Mouse (Mus musculus): ENCODE data around the gene Mgarp.
"Not testable (repeated sequence)": the region's sequence is repeated elsewhere in the genome, so short reads cannot be mapped to it uniquely, and the experiment has no call there.

The Mgarp gene

DNA sequence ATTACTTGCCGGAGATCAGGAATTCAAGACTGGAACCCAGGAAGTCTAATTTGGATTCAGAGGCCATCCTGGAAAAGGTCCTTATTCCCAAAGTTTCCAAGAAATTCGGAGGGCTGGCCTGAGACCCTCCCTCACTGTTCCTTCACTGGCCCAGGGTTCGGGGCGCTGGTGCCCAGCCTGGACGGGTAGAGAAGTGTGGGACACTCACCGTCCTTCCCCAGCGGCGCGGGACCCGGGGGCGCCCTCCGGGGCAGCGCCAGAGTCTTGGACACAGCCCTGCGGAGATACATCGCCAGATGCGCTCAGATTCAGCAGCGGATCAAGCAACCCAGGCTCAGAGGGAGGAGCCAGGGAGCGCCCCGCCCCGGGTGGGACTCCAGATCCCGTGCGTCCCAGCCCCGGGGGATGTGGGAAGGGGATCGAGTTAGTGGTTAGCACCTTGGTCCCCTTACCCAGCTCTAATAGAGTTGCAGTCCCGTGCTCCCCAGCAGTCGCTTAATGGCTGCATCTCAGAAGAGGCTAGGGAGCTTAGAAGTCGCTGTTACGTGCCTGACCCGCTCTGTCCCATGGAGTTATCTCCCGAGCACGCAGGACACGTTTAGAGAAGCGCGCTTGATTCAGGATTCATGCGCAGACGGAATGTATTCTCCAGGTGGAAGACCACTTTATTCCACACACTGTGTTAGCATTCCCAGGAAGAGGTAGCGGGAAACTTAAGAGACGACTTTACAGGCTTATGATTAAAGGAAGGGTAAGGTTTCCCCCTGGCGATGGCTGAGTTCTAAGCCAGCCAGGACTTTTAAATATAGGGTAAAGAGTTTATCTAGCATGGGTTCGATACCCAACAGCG is at the start of gene Mgarp:
TSS of gene Mgarp (minus strand) at position 520 of the 850 bp plus-strand sequence.
- DNase-seq (ENCODE audit: low spot score in 2 of 2) = peak in 1 of 2 experiments; percentile 17

DNA sequence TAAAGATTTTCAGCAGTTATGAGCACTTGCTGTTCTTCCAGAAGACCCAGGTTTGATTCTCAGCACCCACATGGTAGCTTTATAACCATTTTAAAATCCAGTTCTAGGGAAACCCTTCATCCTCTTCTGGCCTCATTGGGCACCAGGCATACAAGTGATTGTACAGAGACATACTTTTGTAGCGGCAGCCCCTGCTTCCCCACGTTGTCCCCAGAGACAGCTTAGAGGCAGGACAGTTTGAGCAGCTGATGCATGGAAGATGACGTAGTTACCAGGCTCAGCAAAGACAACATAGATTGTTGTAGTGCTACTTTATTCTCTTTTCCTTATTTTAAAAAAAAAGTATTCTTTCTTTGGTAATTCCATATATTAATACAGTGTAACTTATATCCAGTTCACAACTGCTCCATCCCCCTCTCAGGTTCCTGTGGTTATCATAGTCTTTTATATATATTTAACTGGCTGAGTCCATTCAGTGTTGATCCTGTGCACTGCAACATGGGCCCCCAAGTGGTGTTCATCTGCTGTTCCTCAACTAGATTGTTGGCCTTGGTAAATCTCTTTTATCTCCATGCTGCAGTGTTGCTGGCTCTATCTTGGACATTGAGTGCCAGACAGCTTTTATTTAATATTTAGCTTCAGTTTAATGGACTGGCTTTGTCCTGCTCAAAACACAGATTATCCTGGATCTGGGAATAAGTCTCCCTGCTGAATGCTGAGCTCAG is 38.5 kb upstream of the Mgarp start:
- DNase-seq (ENCODE audit: low spot score in 2 of 2) = no peak

DNA sequence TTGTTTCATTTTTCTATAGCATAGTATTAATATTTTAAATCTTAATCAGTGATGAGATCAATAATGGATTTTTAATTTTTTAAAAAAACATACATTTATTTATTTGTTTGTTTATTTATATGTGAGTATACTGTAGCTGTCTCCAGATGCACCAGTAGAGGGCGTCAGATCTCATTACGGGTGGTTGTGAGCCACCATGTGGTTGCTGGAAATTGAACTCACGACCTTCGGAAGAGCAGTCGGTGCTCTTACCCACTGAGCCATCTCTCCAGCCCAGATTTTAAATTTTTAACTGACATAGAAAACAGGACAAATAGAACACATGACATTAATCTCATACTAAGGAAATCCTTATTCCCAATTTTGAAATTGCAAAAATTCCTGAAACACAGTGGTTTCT is 37.8 kb upstream of the Mgarp start:
- not testable (repeated sequence) for DNase-seq (ENCODE audit: low spot score in 2 of 2)

DNA sequence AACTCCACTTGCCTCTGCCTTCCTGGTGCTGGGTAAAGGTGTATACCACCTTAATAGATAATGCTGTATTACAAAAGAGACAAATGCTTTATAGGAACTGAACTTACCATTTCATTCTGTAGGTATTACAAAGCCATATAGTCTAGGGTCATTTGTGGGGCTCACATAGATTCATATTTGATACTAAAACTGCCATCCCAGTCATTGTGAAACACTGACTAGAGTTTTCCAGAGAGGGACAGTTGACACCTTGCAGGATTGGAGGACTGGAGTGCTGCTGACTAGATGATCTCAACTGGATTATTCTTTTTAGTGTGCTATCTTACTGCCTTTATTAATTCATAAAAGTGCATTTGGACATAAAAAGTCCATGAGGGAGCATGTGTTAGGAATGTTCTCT is 28.9 kb upstream of the Mgarp start:
- no peak for DNase-seq (ENCODE audit: low spot score in 2 of 2)

DNA sequence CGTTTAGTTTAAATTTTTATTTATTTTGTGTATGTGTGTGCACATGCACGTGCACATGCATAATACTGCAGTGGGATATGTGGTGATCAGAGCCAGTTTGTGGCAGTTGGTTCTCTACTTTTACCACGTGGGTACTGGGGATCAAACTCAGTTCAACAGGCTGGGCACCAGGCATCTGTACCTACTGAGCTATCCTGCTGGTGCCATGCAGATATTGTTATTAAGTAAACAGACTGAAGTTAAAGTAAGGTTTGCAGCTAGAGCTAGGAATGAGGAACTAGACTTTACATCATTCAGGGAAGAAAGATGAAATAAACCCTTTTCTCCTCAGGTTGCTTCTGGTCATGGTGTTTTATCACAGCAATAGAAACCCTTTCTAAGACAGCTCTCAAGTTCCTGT is 25.4 kb upstream of the Mgarp start:
- DNase-seq (ENCODE audit: low spot score in 2 of 2) = no peak

DNA sequence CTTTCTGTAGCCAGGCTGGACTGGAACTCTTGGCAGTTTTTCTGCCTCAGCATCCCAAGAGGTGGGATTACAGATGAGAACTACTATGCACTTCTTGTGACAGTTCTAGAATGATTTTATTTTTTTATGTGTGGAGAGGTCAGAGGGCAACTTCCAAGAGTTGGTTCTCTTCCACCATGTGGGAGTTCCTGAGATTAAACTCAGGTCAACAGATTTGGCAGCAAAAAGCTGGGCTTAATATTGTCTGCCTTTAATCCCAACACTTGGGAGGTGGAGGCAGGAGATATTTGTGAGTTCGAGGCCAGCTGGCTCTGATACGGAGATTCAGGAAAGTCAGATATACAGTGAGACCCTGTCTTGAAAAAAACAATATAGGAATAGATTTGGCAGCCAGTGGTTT is 21.4 kb upstream of the Mgarp start:
- no peak for DNase-seq (ENCODE audit: low spot score in 2 of 2)

DNA sequence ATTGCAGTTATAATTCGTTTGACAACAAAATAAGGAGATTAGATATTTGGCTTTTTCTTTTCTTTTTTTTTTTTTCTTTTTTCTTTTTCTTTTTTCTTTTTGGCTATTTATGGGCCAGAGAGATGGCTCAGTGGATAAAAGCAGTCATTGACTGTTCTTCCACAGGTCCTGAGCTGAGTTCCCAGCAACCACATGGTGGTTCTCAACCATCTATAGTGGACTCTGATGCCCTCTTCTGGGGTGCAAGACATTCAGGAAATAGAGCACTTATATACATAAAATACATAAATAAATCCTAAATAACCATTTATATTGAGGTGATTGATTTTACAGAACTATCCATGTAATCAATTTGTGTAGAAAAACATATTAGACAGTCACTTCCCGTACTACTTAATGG is 20.9 kb upstream of the Mgarp start:
- DNase-seq (ENCODE audit: low spot score in 2 of 2) = no peak

DNA sequence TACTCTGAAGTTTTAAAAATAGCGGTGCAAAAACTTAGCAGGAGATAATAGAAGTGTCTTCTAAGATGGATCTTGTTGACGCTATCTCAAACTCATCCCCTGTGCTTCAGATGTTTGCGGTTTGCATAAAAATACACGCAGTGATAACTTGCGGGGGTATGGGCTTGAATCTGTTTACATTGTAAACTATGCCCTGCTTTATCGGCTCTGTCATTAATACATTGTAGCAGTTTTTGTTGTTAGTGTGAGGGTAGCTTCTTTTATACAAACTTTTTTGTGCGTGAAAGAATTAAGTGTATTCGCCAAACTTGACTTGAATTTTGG is 20.6 kb upstream of the Mgarp start:
- DNase-seq (ENCODE audit: low spot score in 2 of 2) = no peak

DNA sequence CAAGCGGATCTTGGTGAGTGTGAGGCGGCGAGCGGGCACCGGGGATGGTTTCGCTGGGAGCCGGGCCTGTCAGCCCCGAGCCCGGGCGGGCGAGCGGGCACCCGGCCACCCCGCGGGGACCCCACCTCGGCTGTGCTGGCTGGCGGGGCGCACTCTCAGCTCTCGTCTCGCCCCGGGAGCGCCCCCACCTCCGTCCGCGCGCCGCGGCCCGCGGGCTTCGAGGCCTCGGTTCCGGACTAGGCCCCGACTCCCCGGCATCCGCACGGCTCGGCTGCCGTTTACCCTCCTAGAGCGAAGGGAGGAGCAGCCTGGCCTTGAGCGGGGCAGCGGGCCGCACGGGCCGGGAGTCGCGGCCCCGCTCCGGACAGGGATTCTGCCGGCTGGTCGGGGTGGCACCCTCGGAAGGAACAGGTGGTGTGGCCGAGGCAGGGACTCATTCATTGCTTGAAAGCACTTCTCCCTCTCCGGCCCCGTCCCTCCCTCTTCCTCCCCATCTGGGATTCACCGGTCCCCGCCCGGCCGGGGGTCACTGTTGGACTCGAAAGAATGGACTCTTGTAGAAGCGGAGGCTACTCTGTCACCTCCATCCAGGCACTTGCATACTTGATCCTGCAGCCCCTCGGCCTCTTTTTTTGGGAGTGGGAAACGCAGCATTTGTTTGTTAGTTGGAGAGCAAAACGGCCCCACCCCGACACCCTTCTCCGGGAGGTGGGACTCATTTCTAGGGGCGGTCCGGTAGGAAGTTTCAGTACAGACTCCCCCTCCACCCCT is 20.0 kb upstream of the Mgarp start:
- peak; percentile 21 to 34 for DNase-seq (ENCODE audit: low spot score in 2 of 2)

DNA sequence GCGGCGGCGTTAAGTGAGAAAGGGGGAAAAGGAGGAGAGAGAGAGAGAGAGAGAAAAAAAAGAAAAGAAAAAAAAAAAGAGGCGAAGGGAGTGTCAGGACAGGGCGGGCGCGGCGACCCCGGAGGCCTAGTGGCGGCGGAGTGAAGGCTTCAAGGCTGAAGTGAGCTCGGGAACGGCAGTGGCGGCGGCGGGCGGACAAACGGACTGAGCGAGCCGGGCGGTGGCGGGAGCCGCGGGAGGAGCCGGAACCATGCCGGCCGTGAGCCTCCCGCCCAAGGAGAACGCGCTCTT is 19.5 kb upstream of the Mgarp start:
- no peak for DNase-seq (ENCODE audit: low spot score in 2 of 2)

DNA sequence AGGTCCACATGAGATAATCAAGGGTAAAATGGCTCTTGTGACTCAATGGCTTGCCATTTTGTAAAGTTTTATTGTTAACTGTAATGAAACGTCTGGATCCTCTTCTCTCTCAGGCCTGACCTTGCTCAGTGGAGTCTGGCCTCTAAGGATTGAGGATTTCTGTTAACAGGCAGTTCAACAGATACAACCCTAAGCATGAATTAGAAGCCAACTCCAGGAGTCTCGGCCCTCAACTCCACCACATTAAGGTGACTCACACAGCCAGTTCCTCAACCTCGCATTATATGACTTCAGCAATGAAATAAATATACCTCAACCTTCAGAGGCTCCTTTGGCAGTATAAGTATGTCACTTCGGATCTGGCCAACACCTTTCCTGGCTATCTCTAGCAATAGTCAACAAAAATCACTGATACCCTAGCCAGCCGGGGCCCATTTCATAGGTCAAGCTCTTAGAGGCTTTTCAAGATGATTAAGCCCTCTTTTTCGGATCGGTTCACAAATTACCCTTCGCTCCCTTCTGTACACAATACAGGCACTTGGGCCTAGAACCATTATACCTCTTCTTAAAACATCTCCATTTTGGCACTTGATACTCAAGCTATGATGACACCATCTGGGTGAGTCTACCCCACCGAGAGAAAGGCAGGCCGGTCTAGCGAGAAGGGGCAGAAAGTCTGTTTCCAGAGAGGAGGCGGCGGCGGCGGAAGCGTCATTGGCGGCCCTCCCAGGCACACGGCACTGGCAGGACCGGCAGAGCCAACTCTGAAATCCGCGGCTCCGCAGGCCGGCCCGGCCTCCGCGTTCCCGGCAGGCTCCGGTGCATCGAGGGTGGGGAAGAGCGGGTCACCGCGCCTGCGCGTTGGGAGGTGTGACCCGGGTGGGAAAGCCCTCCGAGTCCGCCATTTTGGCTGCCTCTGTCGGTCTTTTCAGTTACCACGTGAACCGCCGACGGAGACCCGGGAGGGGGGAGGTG is 18.8 kb upstream of the Mgarp start, which contains the start of gene Naa15:
TSS of gene Naa15 (plus strand) at position 51 of the 975 bp plus-strand sequence.
- DNase-seq (ENCODE audit: low spot score in 2 of 2) = peak; percentile 95 to 97

DNA sequence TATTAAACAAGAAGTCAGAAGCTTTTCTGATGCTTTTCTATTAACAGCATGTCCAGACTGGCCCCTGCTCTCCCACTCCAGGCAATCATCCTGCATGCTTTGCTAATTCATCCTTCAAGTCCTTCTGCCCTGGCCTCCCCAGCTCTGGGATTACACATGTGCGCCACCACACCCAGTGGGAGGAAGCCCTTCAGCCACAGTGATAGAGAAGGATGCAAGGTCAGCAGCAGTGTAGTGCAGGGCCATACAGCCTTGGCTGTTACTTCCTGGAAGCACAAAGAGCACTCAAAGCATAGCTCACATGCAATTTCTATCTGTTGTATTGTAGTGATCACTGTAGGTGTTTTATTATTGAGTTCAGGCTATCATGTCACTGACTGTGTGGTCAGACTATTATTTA is 16.7 kb upstream of the Mgarp start:
- DNase-seq (ENCODE audit: low spot score in 2 of 2) = no peak

DNA sequence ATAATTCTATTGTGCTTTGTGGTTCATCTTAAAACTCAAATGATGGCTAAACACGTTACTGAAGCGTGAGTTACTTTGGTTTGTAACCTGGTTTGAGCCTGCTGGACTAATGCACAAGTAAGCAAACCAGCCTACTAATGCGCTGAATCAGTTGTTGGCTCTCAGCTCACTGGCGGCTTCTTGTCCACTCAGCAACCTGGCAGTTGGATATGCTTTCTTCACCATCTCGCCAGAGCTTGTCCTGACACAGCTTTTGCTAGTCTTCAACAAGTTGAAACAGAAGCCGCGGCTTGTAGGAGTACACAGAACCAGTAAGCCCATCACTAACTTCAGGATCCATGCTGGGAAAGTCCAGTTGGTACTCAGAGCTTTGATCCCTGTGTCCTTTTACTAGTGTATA is 15.9 kb upstream of the Mgarp start:
- DNase-seq (ENCODE audit: low spot score in 2 of 2) = no peak

DNA sequence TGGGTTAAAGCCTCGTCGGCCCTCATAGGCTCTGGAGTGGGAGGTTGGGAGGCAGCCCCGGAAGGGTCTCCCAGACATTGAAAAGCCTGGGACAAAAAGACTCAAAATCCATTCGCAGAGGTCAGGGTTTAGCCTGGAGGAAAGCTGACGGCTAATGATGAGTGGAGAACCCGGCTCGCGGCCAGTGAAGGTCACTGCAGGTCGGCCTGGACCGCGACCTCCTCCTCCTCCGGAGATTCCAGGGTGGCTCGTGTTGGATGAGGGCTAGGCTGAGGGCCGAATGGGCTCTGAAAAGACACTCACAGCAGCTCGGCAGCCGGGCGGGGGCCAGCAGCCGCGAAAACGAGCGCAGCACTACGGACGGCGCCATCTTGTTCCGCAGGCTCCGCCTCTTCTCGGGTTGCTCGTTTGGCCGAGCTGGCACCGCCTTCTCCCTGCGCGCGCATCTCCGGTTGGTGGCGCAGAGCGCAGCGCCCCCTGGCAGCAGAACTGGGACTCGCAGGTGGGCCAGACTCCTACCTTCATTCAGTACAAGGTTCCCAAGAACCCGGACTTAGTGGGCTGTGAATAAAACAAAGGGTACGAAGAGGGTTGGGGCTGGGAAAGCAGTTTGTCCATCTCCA is 12.1 kb upstream of the Mgarp start, which contains the start of gene Ndufc1:
TSS of gene Ndufc1 (minus strand) at position 428 of the 623 bp plus-strand sequence.
- DNase-seq (ENCODE audit: low spot score in 2 of 2) = peak; percentile 97 to 98

DNA sequence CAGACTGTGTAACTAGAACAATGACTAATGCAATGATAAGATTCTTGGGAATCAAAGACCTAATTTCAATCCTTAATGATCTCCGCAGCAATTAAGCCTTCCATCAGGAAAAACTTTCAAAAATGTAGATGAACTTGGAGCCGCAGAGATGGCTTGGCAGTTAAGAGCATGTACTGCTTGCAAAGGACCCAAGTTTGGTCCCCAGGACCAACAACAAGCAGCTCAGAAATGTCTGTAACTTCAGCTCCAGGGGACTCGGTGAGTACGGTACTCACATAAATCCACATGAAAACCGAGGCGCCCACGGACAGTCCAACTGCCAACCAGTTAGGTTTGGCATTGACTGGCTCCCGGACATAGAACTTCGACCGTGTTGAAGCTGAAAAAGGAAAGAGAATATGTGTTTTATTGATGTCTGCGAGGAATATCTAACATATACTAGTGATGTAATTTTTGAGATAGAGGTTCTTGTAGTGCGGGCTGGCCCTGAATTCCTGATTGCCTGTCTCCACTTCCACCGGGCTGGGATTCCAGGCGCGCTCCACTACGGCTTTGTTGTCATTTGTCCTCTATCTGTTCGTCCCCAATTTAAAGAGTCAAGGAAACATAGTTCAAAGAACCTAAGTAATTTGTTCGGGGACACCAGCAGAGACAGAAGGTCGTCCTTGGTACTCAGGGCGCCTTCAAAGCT is 11.5 kb upstream of the Mgarp start:
- peak in 1 of 2 experiments; percentile 20 for DNase-seq (ENCODE audit: low spot score in 2 of 2)

DNA sequence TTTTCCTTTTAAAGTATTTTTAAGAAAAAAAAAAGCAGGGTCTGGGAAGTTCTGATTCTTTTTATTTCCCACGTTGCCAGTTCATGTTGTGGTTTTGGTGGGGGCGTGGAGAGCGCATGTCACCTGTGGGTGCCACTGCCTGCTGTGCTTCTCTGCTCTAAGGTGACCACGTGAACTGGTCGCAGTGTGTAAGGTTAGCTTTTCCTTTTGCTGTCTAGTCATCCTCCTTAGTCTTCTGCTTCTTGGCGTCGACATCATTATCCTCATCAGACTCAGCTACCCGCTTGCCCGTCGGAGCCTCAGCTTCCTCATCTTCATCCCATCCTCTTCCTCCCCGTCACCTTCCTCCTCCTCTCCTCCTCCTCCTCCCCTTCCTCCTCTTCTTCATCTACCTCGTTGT is 6.1 kb upstream of the Mgarp start:
- no peak for DNase-seq (ENCODE audit: low spot score in 2 of 2)

DNA sequence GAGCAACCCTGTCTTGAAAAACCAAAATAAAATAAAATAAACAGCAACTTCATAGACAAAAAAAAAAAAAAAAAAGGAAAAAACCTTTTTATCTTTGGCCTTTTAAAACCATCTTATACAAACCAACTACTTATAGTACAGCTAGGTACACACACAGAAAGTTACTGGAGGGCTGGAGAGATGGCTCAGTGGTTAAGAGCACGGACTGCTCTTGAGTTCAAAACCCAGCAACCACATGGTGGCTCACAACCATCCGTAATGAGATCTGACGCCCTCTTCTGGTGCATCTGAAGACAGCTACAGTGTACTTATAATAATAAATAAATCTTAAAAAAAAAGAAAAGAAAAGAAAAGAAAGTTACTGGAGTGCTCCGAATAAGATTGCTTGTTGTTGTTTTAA is 5.5 kb upstream of the Mgarp start:
- DNase-seq (ENCODE audit: low spot score in 2 of 2) = not testable (repeated sequence)

DNA sequence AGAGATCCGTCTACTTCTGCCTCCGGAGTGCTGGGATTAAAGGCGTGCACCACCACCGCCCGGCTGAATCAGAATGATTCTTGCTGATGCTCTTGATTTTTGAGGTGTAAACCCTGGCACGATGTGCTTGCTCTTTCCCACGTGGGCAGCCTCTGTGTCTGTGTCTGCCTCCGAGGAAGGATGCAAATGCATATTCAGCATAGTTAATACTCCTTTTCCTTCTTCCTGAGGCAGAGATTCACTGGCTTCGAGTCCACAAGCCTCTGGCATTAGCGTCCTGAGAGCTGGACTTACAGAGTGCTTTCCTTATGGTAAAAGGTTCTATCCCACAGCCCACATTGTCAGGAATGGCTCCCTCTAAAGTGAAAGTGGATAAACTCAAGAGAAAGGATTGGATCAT is 4.1 kb upstream of the Mgarp start:
- DNase-seq (ENCODE audit: low spot score in 2 of 2) = peak in 1 of 2 experiments; percentile 17

DNA sequence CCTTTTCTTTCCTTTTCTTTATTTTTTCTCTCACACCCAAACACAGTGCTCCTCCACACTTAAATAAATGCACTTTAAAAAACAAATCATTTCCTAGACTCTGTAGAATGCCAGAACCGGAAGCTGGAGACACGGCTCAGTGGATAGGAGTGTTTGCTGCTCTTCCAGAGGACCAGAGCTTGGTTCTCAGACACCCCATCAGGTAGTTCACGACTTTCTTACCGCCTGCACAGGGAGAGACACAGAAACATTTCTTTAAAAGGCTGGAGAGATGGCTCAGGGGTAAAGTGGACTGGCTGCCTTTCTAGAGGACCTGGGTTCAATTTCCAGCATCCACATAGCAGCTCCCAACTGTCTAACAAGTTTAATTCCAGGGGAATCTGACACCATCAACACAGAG is 3.0 kb upstream of the Mgarp start:
- DNase-seq (ENCODE audit: low spot score in 2 of 2) = no peak

DNA sequence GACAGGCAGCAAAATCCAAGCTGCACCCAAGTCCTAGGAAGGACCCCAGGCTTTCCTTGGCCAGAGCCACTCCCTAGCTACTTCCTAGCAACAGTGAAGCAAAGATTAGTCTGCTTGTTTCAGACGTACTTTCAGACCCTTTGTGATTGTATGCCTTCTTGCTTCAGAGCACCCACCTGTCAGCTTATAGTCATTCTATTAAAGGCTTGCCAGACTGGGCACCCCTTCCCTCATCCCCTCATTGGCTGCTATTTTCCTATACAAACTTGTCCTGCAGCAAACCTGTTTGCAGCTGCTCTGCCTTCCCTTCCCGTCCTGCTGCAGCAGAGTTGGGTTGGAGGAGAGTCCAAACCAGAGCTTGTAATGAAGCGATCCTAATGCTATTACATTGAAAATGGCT is 2.1 kb upstream of the Mgarp start:
- DNase-seq (ENCODE audit: low spot score in 2 of 2) = no peak

All from right cerebral cortex, adult 2 months (tissue).